Mouse (Mus musculus): ENCODE measurements around the gene Actl6a.
"Not testable (repeated sequence)": the region's sequence is repeated elsewhere in the genome, so short reads cannot be mapped to it uniquely, and the experiment has no call there.

Gene Actl6a

GRCm38 (mm10) chr3:32705647-32706348 is at the start of gene Actl6a:
Gene Actl6a (plus strand): TSS chr3:32706298.
- DNase-seq (ENCODE audit: low spot score in 2 of 2): not testable (repeated sequence)

GRCm38 (mm10) chr3:32656398-32656994 is 49.6 kb upstream of the Actl6a start:
- DNase-seq (ENCODE audit: low spot score in 2 of 2): no peak

DNA sequence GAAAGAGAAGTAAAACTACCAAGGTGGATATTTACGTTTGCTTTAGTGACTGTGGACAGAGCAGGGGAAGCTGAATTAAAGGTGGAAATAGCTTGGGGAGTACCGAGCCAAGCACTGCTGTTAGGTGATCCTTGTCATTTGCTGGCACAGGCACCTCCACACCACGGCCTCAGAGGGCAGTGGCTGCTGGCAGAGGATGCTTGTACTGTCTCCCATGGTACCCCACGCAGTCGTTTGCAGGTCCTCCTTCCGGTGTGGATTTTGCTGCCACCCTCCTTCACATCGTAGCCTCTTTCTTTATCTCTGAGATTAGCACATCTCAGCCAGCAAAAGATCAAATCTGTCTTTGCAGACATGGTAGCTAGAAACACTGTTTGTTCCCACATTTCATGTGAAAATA is 47.7 kb upstream of the Actl6a start:
- no peak for DNase-seq (ENCODE audit: low spot score in 2 of 2)

DNA sequence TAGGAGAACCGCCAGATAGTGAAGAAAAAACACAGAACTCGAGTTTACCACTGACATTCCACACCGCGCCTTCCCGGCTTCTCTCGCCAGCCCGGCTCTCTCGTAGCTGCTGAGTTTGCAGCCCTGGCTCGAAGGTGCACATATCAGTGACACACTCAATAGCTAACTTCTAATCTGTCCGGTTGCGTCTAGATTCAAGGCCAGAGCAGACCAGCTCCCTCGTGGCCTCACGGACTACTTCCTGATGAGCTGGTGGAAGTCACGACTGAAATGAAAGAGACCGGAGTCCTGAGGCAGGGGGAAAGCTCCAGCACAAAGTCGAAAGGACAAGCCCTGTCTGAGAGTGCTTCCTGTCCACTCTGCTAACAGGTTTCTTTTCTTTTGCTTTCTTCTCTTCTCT is 47.3 kb upstream of the Actl6a start:
- DNase-seq (ENCODE audit: low spot score in 2 of 2): no peak

DNA sequence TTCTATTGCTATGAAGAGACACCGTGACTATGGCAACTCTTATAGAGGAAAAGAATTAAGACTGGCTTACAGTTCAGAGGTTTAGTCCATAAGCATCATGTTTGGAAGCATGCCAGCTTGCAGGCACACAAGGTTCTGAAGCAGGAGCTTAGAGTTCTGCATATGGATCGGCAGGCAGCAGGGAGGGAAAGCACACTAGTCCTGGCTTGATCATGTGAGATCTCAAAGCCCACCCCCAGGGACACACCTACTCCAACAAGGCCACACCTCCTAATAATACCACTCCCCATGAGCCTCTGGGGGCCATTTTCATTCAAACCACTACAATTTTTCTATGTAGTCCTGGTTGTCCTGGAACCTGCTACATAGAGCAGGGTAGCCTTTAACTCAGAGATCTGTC is 46.6 kb upstream of the Actl6a start:
- no peak for DNase-seq (ENCODE audit: low spot score in 2 of 2)

GRCm38 (mm10) chr3:32660276-32660675 is 45.8 kb upstream of the Actl6a start:
- no peak for DNase-seq (ENCODE audit: low spot score in 2 of 2)

DNA sequence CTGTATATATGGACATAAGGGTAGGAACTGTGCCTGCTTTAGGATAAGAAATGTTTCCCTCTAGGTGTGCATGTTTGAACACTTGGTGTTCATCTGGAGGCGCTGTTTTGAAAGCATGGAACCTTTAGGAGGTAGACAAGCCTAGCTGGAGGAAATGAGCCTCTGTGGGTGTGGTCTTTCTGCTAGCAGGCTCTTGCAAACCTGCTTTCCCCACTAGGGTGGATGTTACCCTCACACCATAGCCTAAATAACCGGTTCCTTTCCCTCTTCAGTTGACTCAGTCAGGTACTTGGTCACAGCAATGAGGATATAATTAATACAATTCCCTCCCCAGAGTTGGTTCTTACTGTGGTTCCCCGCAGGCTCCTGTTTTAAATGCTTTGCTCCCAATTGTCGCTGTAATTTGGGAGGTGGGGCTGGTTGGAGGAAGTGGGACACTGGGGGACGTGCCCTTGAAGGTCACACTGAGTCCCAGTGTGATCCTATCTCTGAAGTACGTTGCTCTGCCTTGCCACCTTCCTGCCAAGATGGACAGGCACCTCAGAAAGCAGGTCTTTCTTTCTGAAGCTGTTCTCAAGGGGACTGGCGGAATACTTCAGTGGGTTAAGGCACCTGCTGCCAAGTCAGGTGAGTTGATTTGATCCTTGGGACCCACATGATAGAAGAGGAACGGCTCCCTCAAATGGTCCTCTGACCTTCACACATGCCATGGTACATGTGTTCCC is 45.1 kb upstream of the Actl6a start:
- no peak for DNase-seq (ENCODE audit: low spot score in 2 of 2)

GRCm38 (mm10) chr3:32661556-32661930 is 44.6 kb upstream of the Actl6a start:
- no peak for DNase-seq (ENCODE audit: low spot score in 2 of 2)

- no peak for DNase-seq (ENCODE audit: low spot score in 2 of 2)
Measured at GRCm38 (mm10) chr3:32668256-32668959, 37.7 kb upstream of the Actl6a start.

- DNase-seq (ENCODE audit: low spot score in 2 of 2): peak in 1 of 2 experiments; percentile 9
Measured at GRCm38 (mm10) chr3:32669211-32669610, 36.9 kb upstream of the Actl6a start.

DNA sequence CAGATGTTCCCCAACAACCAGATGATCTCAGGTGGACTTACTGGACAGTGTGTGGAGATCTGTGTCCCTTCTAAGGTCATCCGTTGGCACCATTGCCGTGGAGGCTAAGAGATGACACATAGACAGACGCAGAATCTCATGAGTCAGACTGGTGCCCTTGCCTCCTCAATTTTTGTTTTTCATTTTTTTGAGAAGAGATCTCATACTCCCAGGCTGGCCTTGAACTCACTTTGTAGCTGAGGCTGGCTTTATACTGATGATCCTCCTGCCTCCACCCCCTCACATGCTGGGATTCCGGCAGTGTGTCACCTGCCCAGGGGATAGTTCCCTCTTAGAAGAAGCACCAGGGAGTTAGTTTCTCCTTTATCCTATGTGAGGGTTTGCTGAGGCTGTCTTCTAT is 35.9 kb upstream of the Actl6a start:
- no peak for DNase-seq (ENCODE audit: low spot score in 2 of 2)

- DNase-seq (ENCODE audit: low spot score in 2 of 2): no peak
Measured at GRCm38 (mm10) chr3:32673151-32673550, 32.9 kb upstream of the Actl6a start.

- DNase-seq (ENCODE audit: low spot score in 2 of 2): no peak
Measured at GRCm38 (mm10) chr3:32676393-32676792, 29.7 kb upstream of the Actl6a start.

GRCm38 (mm10) chr3:32682910-32683531 is 23.1 kb upstream of the Actl6a start:
- no peak for DNase-seq (ENCODE audit: low spot score in 2 of 2)

DNA sequence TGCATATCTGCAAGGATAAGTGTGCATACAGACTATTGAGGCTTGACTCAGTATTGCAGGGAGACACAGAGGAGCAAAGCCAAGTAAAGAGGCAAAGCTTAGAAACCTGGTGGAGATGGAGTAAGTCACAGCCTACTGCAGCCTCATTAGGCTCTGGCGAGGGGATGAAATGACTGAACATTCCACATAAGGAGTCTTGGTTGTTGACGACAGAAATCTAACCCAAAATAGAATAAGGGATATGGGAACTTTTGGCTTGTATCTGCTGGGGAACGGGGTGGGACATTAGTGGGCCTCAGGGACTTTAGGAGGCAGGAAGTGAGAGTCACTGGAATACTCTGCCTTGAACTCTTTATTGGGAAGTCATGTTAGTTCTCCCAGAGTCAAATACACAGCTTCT is 21.5 kb upstream of the Actl6a start:
- no peak for DNase-seq (ENCODE audit: low spot score in 2 of 2)

DNA sequence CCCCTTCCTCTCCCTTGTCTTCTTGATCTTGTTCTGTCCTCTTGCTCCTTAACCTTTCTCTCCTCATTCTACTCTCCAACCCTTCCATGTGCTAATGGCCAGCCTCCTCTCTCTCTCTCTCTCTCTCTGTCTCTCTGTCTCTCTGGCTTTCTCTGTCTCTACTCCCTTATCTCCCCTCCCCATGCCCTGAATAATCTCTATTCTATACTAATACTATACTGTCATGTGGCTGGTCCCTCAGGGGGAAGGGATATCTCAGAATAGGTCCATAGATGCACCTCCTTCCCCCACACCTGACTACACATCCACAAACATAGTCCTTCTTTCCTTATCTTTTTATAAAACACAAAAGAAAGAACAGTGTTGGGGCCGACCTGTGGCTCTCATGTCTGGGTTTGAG is 19.6 kb upstream of the Actl6a start:
- no peak for DNase-seq (ENCODE audit: low spot score in 2 of 2)

- DNase-seq (ENCODE audit: low spot score in 2 of 2): no peak
Measured at GRCm38 (mm10) chr3:32687156-32687555, 18.9 kb upstream of the Actl6a start.

- no peak for DNase-seq (ENCODE audit: low spot score in 2 of 2)
Measured at GRCm38 (mm10) chr3:32689567-32689999, 16.5 kb upstream of the Actl6a start.

DNA sequence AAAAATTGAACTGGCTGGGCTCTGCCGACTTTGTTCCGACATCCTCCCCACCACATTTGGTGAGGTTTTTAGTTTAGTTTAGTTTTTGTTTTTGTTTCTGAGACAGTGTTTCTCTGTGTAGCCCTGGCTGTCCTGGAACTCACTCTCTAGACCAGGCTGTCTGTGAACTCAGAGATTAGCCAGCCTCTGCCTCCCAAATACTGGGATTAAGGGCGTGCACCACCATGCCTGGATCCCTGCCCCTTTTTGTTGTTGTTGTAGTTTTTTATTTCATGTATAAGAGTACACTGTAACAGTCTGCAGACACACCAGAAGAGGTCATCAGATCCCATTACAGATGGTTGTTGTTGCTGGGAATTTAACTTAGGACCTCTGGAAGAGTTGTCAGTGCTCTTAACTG is 16.1 kb upstream of the Actl6a start:
- no peak for DNase-seq (ENCODE audit: low spot score in 2 of 2)

GRCm38 (mm10) chr3:32690901-32691300 is 15.2 kb upstream of the Actl6a start:
- no peak for DNase-seq (ENCODE audit: low spot score in 2 of 2)

GRCm38 (mm10) chr3:32691841-32692240 is 14.3 kb upstream of the Actl6a start:
- DNase-seq (ENCODE audit: low spot score in 2 of 2): no peak

- DNase-seq (ENCODE audit: low spot score in 2 of 2): no peak
Measured at GRCm38 (mm10) chr3:32694211-32694610, 11.9 kb upstream of the Actl6a start.
